Mouse (Mus musculus): ENCODE measurements around the gene Grk1.

DNA sequence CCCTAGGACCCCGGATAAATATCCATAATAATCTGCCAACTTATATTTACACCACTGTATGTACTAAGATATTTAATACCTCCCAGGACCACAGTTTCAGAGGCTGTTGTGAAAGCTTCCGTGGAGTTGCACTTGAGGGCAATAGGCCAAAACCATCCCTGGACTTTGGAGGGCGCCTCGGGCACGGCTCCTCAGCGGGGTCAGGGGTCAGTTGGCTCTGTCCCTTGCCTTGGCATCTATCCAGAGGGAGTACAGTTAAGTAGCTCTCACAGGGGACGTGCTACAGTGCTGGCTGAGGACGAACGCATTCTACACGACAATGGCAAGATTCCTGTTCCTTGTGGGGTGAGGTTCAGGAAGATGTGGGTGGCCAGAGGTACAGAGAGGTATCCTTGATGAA, 57.5 kb downstream of the Grk1 start:
- TF ChIP-seq CTCF (conservative IDR thresholded peaks at IDR 0.05; ENCODE audit: low read length) (no peak), POU5F1 (IDR thresholded peaks at IDR 0.05; ENCODE audit: borderline replicate concordance, low read length) (no peak)

Data from E14TG2a.4 (cell line).